Mouse (Mus musculus) megakaryocyte progenitor cell, adult 5-6 weeks (primary cell): ENCODE results near the gene Esrrg. TPM values are rescaled to one million over a fixed set of nuclear protein-coding genes. Genes with fewer than 3 reads are reported as not detected.

Source experiments
- ATAC-seq: replicated peaks from 2 replicates; pipeline ENCODE4 v1.8.0; 2016; ENCODE audit warnings: mild to moderate bottlenecking, moderate TSS enrichment, inconsistent platforms; ENCODE audit not compliant: poor library complexity
- total RNA-seq, 2 experiments: library from RNA; stranded (forward) in 1 of 2; stranded (reverse) in 1 of 2; fragments of 157-497, 149-512 nt in 1 of 2; fragments of 200-1000 nt in 1 of 2; gene quantifications; 2 replicates each; pipeline versions ENCODE4 v1.2.3 to v1.2.4; 2015 to 2017

Gene Esrrg
- total RNA-seq, 2 experiments from 2014 or later: not detected

- no peak for ATAC-seq
These were observed 214.8 kb downstream of the Esrrg start for GRCm38 (mm10) chr1:187823351-187823750.

GRCm38 (mm10) chr1:187825421-187826097, 217.0 kb downstream of the Esrrg start:
- ATAC-seq: no peak

- ATAC-seq: no peak
These were observed 217.5 kb downstream of the Esrrg start for GRCm38 (mm10) chr1:187826140-187826539.

GRCm38 (mm10) chr1:187826869-187827268, 218.3 kb downstream of the Esrrg start:
- no peak for ATAC-seq

GRCm38 (mm10) chr1:187830937-187831336, 222.3 kb downstream of the Esrrg start:
- no peak for ATAC-seq

GRCm38 (mm10) chr1:187832851-187833250, 224.3 kb downstream of the Esrrg start:
- ATAC-seq: no peak

GRCm38 (mm10) chr1:187834576-187834975, 226.0 kb downstream of the Esrrg start:
- no peak for ATAC-seq

- ATAC-seq: no peak
These were observed 227.8 kb downstream of the Esrrg start for GRCm38 (mm10) chr1:187836384-187836783.

- no peak for ATAC-seq
These were observed 228.3 kb downstream of the Esrrg start for GRCm38 (mm10) chr1:187836876-187837275.

GRCm38 (mm10) chr1:187841629-187842028, 233.0 kb downstream of the Esrrg start:
- no peak for ATAC-seq

GRCm38 (mm10) chr1:187842702-187843101, 234.1 kb downstream of the Esrrg start:
- no peak for ATAC-seq

- ATAC-seq: no peak
These were observed 245.6 kb downstream of the Esrrg start for GRCm38 (mm10) chr1:187854148-187854547.

GRCm38 (mm10) chr1:187862339-187862738, 253.7 kb downstream of the Esrrg start:
- no peak for ATAC-seq

- peak; percentile 71 for ATAC-seq
These were observed 259.8 kb downstream of the Esrrg start for GRCm38 (mm10) chr1:187868427-187868826.

GRCm38 (mm10) chr1:187872208-187872607, 263.6 kb downstream of the Esrrg start:
- ATAC-seq: no peak

GRCm38 (mm10) chr1:187872744-187873143, 264.2 kb downstream of the Esrrg start:
- ATAC-seq: no peak

GRCm38 (mm10) chr1:187873770-187874169, 265.2 kb downstream of the Esrrg start:
- ATAC-seq: no peak

- no peak for ATAC-seq
These were observed 278.7 kb downstream of the Esrrg start for GRCm38 (mm10) chr1:187887270-187887669.

GRCm38 (mm10) chr1:187888142-187888541, 279.6 kb downstream of the Esrrg start:
- ATAC-seq: no peak

- no peak for ATAC-seq
These were observed 280.5 kb downstream of the Esrrg start for GRCm38 (mm10) chr1:187889096-187889495.

- peak; percentile 83 for ATAC-seq
These were observed 282.7 kb downstream of the Esrrg start for GRCm38 (mm10) chr1:187891262-187891661.

GRCm38 (mm10) chr1:187895459-187895858, 286.9 kb downstream of the Esrrg start:
- ATAC-seq: no peak

- ATAC-seq: no peak
These were observed 287.7 kb downstream of the Esrrg start for GRCm38 (mm10) chr1:187896291-187896690.
